Mouse (Mus musculus): ENCODE results near the gene Mrtfb. TPM values are rescaled to one million over a fixed set of nuclear protein-coding genes. Genes with fewer than 3 reads are reported as not detected.

Gene Mrtfb
- polyA plus RNA-seq, 1 experiment = 17.2 TPM

DNA sequence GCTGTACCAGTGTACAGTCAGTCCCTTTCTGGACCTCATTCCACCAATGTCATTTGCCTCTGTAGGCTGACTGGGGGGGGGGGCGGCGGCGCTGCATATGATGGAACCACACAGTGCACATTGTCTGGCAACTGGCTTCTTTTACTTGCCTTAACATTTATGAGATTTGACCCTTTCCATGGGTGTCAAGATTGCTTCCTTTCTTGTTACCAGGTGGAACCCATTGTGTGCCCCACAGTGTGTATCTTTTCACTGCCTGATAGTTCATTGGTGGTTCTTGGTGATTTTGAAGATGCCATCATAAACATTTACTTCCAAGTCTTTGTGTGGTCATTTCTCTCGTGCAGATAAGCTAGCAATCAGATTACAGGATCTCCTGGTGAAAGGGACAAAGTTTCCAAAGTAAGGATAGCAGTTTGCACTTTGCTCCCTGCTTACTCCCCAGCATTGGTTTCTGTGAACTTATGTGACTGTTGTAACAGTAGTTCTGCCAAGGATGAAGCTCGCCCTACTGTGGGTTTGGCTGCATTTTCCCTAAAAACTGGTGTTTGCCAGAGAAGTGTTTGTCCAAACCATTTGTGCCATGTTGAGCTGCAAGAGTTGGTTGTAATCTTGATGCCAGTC is 56.9 kb downstream of the Mrtfb start:
- Histone ChIP-seq H3K4me1 (ENCODE audit: control insufficient read depth, insufficient read depth, low read length) (peaks cover 10% of the 10 kb centered on the region), H3K27ac (ENCODE audit: insufficient read depth, low read depth, low read length) (no peak overlapping the region), H3K4me3 (ENCODE audit: insufficient read depth, low read length) (no peak overlapping the region)
- TF ChIP-seq POLR2A (IDR thresholded peaks at IDR 0.05; ENCODE audit: borderline replicate concordance, low read depth, low read length) (no peak), CTCF (IDR thresholded peaks at IDR 0.05; ENCODE audit: low read depth, low read length) (no peak)

DNA sequence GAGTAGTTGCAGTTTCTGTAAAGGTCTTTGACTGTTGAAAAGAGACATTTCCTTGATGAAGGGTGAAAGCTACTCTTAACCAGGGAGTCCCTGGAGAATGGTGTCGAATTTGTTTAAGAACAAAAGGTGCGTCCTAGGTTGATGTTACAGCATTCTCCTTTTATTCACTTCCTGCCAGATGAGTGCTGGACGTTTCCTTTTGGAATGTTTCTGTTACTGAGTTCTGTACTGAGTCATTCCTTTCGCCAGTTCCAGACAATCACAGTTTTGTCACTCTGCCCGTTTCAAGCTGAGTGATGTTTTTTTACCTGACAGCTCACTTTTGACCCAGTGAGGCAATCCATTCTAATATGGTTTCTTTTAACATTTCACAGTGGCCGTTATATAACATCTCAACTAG is 67.5 kb downstream of the Mrtfb start:
- H3K4me1 ChIP-seq (ENCODE audit: control insufficient read depth, insufficient read depth, low read length) = no peaks in the 10 kb centered on the region
- H3K4me3 ChIP-seq (ENCODE audit: insufficient read depth, low read length) = no peak overlapping the region
- TF ChIP-seq POLR2A (IDR thresholded peaks at IDR 0.05; ENCODE audit: borderline replicate concordance, low read depth, low read length) = no peak
- no peak for TF ChIP-seq CTCF (IDR thresholded peaks at IDR 0.05; ENCODE audit: low read depth, low read length)
- H3K27ac ChIP-seq (ENCODE audit: insufficient read depth, low read depth, low read length) = no peak overlapping the region

DNA sequence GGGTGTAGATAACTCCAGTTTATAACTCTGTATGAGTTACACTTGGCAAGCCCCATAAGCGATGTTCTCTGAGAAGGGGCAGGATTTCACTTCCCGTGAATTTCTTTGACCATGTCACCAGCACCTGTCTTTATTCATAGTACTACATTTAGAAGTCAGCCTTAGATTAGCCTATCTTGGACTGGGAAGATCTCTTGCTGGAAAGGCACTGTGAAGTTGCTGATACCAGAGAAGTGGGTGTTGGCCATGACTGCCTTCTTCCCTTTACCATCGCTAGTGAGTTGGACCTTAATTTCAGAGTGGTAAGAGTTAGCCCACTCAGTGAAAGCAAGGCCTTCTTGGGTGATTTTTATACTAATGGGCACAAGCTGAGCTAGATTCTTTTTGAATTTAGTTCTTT is 70.3 kb downstream of the Mrtfb start:
- H3K4me1 ChIP-seq (ENCODE audit: control insufficient read depth, insufficient read depth, low read length) = peaks cover 3% of the 10 kb centered on the region; the same call in 1 of the 2 replicates
- no peak overlapping the region for H3K4me3 ChIP-seq (ENCODE audit: insufficient read depth, low read length)
- no peak overlapping the region for H3K27ac ChIP-seq (ENCODE audit: insufficient read depth, low read depth, low read length)
- TF ChIP-seq POLR2A (IDR thresholded peaks at IDR 0.05; ENCODE audit: borderline replicate concordance, low read depth, low read length) (no peak), CTCF (IDR thresholded peaks at IDR 0.05; ENCODE audit: low read depth, low read length) (no peak)

DNA sequence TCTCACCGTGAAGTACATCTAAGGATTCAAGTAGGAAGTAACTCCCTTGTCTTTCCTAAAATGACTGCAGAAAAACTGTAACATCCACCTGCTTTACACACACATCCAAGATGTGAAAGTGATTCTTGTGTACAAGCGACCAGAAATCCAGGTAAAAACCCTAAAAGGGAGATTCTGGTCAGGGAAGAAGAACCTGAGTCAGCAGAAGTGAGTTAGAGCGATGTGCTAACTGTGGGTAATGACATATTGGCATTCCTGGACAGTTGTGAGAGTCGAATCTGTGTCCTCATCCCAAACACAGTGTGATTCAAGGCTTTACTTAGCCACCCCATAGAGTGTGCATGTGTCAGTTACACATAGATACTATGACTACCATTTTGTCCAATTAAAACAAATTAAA is 72.4 kb downstream of the Mrtfb start:
- H3K27ac ChIP-seq (ENCODE audit: insufficient read depth, low read depth, low read length) = no peak overlapping the region
- H3K4me3 ChIP-seq (ENCODE audit: insufficient read depth, low read length) = no peak overlapping the region
- TF ChIP-seq POLR2A (IDR thresholded peaks at IDR 0.05; ENCODE audit: borderline replicate concordance, low read depth, low read length) (no peak), CTCF (IDR thresholded peaks at IDR 0.05; ENCODE audit: low read depth, low read length) (no peak)
- H3K4me1 ChIP-seq (ENCODE audit: control insufficient read depth, insufficient read depth, low read length) = peaks cover 3% of the 10 kb centered on the region; the same call in 1 of the 2 replicates

DNA sequence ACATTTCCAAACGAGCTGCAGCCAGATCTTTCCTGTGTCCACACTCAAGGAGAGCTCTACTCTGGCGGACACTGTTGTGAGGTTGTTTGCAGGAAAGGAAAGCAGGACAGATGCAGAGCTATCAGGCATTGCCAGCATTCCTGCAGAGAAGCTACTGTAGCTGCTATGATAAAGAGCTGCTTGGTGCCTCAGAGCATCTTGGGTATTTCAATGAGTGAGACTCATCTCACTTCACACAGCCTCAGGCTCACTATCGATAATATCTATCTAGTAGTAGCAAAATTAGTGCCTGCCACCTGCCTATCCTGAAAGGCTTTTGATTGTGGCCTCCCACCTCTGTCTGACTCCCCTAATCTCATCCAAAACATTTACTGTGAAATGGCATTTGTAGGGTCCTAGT is 73.4 kb downstream of the Mrtfb start:
- Histone ChIP-seq H3K27ac (ENCODE audit: insufficient read depth, low read depth, low read length) (no peak overlapping the region), H3K4me1 (ENCODE audit: control insufficient read depth, insufficient read depth, low read length) (peaks cover 3% of the 10 kb centered on the region; the same call in 1 of the 2 replicates), H3K4me3 (ENCODE audit: insufficient read depth, low read length) (no peak overlapping the region)
- TF ChIP-seq POLR2A (IDR thresholded peaks at IDR 0.05; ENCODE audit: borderline replicate concordance, low read depth, low read length) (no peak), CTCF (IDR thresholded peaks at IDR 0.05; ENCODE audit: low read depth, low read length) (no peak)

DNA sequence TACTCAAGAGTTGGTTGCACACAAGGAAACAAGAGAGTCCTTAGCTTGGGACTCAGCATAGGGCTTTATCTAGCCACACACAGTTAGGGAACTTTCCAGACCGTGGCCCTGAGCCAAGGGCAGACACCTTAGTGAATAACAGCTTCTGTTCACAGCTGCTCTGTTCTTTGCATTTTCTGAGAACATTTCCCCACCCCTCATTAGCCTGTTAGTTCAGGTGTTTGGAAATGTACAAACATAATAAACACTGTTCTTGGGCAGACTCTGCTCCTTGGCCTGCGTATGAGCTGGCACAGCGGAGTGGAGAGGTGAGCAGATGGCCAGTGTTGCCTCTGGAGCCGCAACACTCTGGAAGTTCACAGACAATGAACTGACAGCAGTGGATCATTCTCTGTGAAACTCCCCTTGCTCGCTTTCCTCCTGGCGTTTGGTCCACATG is 74.0 kb downstream of the Mrtfb start:
- Histone ChIP-seq H3K4me3 (ENCODE audit: insufficient read depth, low read length) (no peak overlapping the region), H3K4me1 (ENCODE audit: control insufficient read depth, insufficient read depth, low read length) (peaks cover 3% of the 10 kb centered on the region; the same call in 1 of the 2 replicates), H3K27ac (ENCODE audit: insufficient read depth, low read depth, low read length) (no peak overlapping the region)
- TF ChIP-seq CTCF (IDR thresholded peaks at IDR 0.05; ENCODE audit: low read depth, low read length) (no peak), POLR2A (IDR thresholded peaks at IDR 0.05; ENCODE audit: borderline replicate concordance, low read depth, low read length) (no peak)

DNA sequence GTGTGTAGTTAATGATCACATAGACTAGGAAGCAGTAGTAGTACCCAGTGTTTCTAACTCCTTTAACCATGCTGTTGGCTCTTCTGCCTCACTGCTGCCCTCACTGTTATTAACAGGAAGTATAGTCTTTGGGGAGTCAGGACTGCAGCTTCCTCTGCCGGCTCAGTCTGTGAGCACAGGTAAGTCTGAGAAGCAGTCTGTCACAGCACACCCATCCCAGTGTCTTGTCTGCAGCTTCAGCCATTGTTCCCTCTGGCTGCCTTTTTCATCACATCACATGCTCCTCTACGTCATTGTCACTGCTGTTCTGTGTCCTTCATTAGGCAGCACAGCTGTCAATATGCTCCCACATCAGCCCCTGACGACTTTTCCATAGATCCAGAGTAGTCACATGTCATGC is 75.6 kb downstream of the Mrtfb start:
- Histone ChIP-seq H3K27ac (ENCODE audit: insufficient read depth, low read depth, low read length) (no peak overlapping the region), H3K4me3 (ENCODE audit: insufficient read depth, low read length) (no peak overlapping the region), H3K4me1 (ENCODE audit: control insufficient read depth, insufficient read depth, low read length) (peaks cover 10% of the 10 kb centered on the region)
- TF ChIP-seq CTCF (IDR thresholded peaks at IDR 0.05; ENCODE audit: low read depth, low read length) (no peak), POLR2A (IDR thresholded peaks at IDR 0.05; ENCODE audit: borderline replicate concordance, low read depth, low read length) (no peak)

DNA sequence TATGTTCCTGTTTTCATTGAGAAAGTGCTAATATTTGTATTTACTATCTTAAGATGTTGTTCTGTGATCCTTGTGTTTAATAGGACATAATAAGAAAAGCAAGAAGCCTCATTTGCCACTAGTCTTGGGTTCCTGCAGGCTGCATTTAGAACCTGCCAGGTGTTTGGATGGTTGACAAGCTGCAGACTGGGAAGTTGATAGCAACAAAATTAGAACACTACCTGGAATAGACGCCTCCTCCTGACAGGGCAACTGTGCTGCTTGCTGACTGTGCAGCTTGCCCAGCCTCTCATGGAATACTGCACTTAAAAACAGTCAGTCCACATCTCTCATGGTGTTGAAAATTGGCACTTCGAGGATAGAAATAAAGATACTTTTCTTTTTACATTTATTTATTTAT is 76.3 kb downstream of the Mrtfb start:
- no peak overlapping the region for H3K27ac ChIP-seq (ENCODE audit: insufficient read depth, low read depth, low read length)
- peaks cover 17% of the 10 kb centered on the region for H3K4me1 ChIP-seq (ENCODE audit: control insufficient read depth, insufficient read depth, low read length)
- H3K4me3 ChIP-seq (ENCODE audit: insufficient read depth, low read length) = no peak overlapping the region
- TF ChIP-seq CTCF (IDR thresholded peaks at IDR 0.05; ENCODE audit: low read depth, low read length) (no peak), POLR2A (IDR thresholded peaks at IDR 0.05; ENCODE audit: borderline replicate concordance, low read depth, low read length) (no peak)

DNA sequence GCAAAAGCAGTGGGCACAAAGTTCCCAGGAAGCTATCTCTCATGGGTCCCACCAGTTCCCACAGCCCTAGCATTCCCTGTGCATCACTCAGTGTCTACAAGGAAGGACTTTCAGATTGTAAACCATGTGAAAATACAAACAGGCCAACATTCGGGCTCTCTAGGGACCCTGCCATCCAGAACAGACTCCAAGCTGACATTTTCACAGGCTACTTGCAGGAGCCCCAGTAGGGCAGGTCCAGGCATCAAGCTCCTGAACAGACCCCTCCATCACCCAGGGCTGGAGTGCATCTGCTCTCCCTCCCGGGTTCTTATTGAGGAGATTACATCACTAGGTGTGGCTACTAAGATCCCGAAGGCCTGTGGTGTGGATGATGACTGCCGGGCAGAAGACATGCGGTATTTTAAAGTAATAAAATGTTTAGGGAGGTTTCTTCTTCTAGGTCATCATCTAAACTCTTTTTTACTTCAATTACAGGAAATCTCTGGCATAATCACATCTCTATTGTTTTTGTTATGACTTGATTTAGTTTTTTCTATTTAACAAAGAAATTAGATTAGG is 77.6 kb downstream of the Mrtfb start:
- TF ChIP-seq CTCF (IDR thresholded peaks at IDR 0.05; ENCODE audit: low read depth, low read length) (no peak), POLR2A (IDR thresholded peaks at IDR 0.05; ENCODE audit: borderline replicate concordance, low read depth, low read length) (no peak)
- Histone ChIP-seq H3K4me3 (ENCODE audit: insufficient read depth, low read length) (no peak overlapping the region), H3K27ac (ENCODE audit: insufficient read depth, low read depth, low read length) (no peak overlapping the region), H3K4me1 (ENCODE audit: control insufficient read depth, insufficient read depth, low read length) (peaks cover 27% of the 10 kb centered on the region)

DNA sequence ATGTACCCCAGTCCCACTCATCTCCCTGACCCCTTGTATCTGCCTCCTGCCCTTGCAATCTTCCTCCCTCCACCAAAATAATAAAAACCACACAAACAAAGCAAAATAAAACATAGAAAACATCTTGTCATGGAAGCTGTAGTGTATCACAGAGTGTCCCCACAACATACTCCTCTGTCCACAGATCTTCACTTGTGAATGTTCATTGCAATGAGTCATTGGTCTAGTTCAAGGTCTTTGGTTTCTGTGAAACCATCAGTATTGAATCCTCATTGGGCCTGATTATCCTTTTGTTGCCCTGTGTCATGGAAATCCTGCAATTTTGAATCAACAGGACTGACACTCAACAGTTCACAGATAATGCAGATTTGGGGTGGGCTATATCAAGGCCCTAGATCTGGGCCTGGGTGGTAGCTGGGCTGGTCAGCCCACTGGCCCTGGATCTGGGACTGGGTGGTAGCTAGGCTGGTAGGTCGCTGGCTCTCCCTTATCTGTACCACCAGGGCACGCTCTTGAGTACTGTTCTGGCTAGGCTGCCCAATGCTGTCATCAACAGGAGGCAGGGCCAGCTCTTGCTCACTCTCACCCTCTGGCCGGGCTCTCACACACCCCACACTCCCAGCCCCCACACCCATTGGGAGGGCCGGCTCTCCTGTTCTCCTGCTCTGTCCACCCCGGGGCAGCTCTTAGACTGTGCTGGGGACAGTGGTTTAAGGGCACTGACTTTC is 80.4 kb downstream of the Mrtfb start:
- Histone ChIP-seq H3K4me1 (ENCODE audit: control insufficient read depth, insufficient read depth, low read length) (peaks cover 30% of the 10 kb centered on the region), H3K4me3 (ENCODE audit: insufficient read depth, low read length) (no peak overlapping the region), H3K27ac (ENCODE audit: insufficient read depth, low read depth, low read length) (peak overlapping the region; percentile 71)
- no peak for TF ChIP-seq CTCF (IDR thresholded peaks at IDR 0.05; ENCODE audit: low read depth, low read length)
- no peak for TF ChIP-seq POLR2A (IDR thresholded peaks at IDR 0.05; ENCODE audit: borderline replicate concordance, low read depth, low read length)

Measured in bone marrow macrophage, adult 2 months (primary cell).